Mouse (Mus musculus) frontal cortex, postnatal 36 days (tissue): ENCODE measurements at regions not wholly inside any gene's neighbourhood (a gene's known extent, or its start where the extent isn't known, plus 50 kb on each side); places are given as distances from the start of the nearest gene placed in this dataset.
"Not testable (repeated sequence)": the region's sequence is repeated elsewhere in the genome, so short reads cannot be mapped to it uniquely, and the experiment has no call there.

Experiments
- DNase-seq, 2 experiments: peaks; one replicate each; pipeline ENCODE4 v3.0.0; 2022; ENCODE audit warnings: low spot score in 2 of 2

- no peak for DNase-seq
Measured at GRCm38 (mm10) chr16:55521421-55521971, 223.7 kb upstream of the Zpld1 start.

- no peak for DNase-seq
Measured at GRCm38 (mm10) chr16:55520077-55520476, 222.3 kb upstream of the Zpld1 start.

GRCm38 (mm10) chr16:55519646-55520045, 221.9 kb upstream of the Zpld1 start:
- DNase-seq, result peak in 1 of 2 experiments; percentile 7

GRCm38 (mm10) chr16:55516994-55517393, 219.2 kb upstream of the Zpld1 start:
- no peak for DNase-seq

GRCm38 (mm10) chr16:55515228-55515696, 217.5 kb upstream of the Zpld1 start:
- DNase-seq, result no peak

- DNase-seq, result no peak
Measured at GRCm38 (mm10) chr16:55514448-55515200, 216.8 kb upstream of the Zpld1 start.

- no peak for DNase-seq
Measured at GRCm38 (mm10) chr16:55504796-55505413, 207.1 kb upstream of the Zpld1 start.

GRCm38 (mm10) chr16:55504274-55504673, 206.5 kb upstream of the Zpld1 start:
- no peak for DNase-seq

GRCm38 (mm10) chr16:55503273-55503672, 205.5 kb upstream of the Zpld1 start:
- DNase-seq, result no peak

- not testable (repeated sequence) for DNase-seq
Measured at GRCm38 (mm10) chr16:55499831-55500230, 202.0 kb upstream of the Zpld1 start.

GRCm38 (mm10) chr16:55495051-55495450, 197.3 kb upstream of the Zpld1 start:
- DNase-seq, result no peak

- no peak for DNase-seq
Measured at GRCm38 (mm10) chr16:55494162-55494561, 196.4 kb upstream of the Zpld1 start.

- no peak for DNase-seq
Measured at GRCm38 (mm10) chr16:55492111-55492510, 194.3 kb upstream of the Zpld1 start.

GRCm38 (mm10) chr16:55484391-55484790, 186.6 kb upstream of the Zpld1 start:
- DNase-seq, result no peak

GRCm38 (mm10) chr16:55480745-55481144, 183.0 kb upstream of the Zpld1 start:
- no peak for DNase-seq

GRCm38 (mm10) chr16:55480304-55480703, 182.5 kb upstream of the Zpld1 start:
- DNase-seq, result no peak

- peak in 1 of 2 experiments; percentile 74 for DNase-seq
Measured at GRCm38 (mm10) chr16:55476544-55477208, 178.9 kb upstream of the Zpld1 start.

GRCm38 (mm10) chr16:55474950-55475525, 177.3 kb upstream of the Zpld1 start:
- DNase-seq, result no peak

- DNase-seq, result no peak
Measured at GRCm38 (mm10) chr16:55471396-55471795, 173.6 kb upstream of the Zpld1 start.

GRCm38 (mm10) chr16:55470721-55471120, 172.9 kb upstream of the Zpld1 start:
- no peak for DNase-seq

GRCm38 (mm10) chr16:55469703-55470102, 171.9 kb upstream of the Zpld1 start:
- no peak for DNase-seq
